Mouse (Mus musculus): ENCODE results near the gene Ext2. TPM values are rescaled to one million over a fixed set of nuclear protein-coding genes. Genes with fewer than 3 reads are reported as not detected.

Ext2 gene
- polyA plus RNA-seq, 1 experiment from 2014 or later, result 76.4 TPM

DNA sequence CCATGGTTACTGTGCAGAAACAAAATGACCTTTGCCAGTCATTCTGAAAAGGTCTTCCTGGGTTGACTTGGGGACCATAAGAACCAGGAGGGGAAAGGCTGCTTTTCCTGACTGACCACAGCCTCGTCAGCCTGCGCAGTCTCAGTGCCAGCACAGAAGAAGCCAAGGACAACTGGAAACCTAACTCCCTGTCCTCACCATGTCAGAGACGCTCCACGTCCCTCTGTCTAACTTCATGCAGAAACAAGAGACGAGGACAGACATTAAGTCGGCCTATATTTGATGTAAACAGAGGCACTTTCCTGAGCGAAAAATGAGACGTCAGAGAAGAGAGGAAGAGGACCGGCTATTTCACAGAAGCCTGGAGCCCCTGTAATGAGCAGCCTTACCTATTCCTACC is 76.6 kb downstream of the Ext2 start:
- Histone ChIP-seq H3K9me3 (no peaks in the 10 kb centered on the region), H3K27me3 (replicated peaks) (no peaks in the 10 kb centered on the region), H3K4me1 (peaks cover 24% of the 10 kb centered on the region), H3K27ac (no peak overlapping the region), H3K9ac (no peak overlapping the region), H3K4me2 (no peak overlapping the region), H3K4me3 (no peak overlapping the region), H3K36me3 (replicated peaks) (no peaks in the 10 kb centered on the region)
- ATAC-seq (replicated peaks), result no peak
- WGBS, result 85% methylated on average over 9 of the region's 9 CpGs

DNA sequence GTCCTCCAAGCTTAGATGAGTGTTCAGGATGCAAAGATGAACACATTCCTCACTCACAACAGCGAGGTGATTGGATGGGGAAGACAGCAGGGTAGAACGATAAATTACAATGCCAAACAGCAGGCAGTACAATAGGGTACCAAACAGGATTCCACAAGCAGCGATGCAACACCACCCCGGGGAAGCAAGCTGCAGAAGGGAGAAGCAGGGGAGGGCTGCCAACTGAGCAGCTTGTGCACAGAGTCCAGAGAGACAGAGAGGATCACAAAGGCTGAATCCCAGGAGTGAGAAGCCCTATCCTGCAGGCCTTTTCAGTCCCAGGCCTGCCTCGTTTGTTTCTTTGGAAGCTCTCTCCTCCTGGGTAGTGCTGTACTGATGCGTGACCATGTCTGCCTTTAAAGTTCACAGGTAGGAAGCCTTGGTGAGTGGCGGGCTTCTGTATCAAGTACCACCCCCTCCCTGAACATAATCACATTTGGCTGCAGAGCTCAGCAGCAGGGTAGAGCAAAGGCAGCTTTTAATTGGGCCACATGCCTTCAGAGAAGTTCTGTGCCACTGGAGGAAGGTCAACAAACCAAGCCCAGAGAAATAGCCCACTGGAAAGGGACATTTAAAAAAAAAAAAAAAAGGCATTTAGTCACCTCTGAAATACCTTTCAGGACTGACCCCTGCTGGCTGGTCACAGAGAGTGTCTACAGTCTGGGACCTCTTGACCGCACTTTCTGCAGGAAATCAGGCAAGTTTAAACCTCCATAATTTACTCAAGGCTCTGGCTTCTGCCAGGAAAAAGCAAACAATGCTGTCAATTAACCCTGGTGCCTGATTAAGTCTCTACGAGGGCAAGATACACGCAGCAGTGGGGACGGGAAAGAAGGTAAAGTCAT is 77.8 kb downstream of the Ext2 start:
- no peaks in the 10 kb centered on the region for H3K27me3 ChIP-seq (replicated peaks)
- no peaks in the 10 kb centered on the region for H3K36me3 ChIP-seq (replicated peaks)
- ATAC-seq (replicated peaks), result peak; percentile 72
- H3K4me2 ChIP-seq, result no peak overlapping the region
- H3K9ac ChIP-seq, result peak overlapping the region; percentile 22; the same call in 1 of the 2 replicates
- H3K4me3 ChIP-seq, result no peak overlapping the region
- 20% methylated on average over 11 of the region's 11 CpGs for whole genome bisulfite sequencing
- no peaks in the 10 kb centered on the region for H3K9me3 ChIP-seq
- peaks cover 32% of the 10 kb centered on the region for H3K4me1 ChIP-seq
- peak overlapping the region; percentile 72 for H3K27ac ChIP-seq

DNA sequence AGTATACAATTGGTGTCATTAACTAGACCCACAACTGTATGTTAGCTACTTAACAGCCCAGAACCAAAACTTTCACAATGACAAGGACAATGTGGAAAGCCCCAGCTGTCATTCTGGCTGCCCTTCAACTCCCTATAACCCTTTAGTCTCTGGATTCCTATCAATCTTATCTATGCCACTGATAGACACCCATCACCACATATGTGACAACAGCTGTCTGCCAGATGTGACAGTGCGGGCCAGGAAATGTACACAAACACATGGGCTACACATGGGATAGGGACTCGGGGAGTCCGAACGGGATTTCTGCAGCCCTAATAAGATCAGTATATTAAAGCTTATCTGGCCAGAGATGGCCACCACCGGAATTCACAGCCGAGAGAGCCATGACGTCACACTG is 80.7 kb downstream of the Ext2 start:
- H3K4me1 ChIP-seq, result peaks cover 32% of the 10 kb centered on the region
- ATAC-seq (replicated peaks), result no peak

GRCm38 (mm10) chr2:93739044-93739569 is 83.3 kb downstream of the Ext2 start:
- no peak overlapping the region for H3K9ac ChIP-seq
- WGBS, result 81% methylated on average over 5 of the region's 5 CpGs
- H3K27ac ChIP-seq, result no peak overlapping the region
- H3K4me3 ChIP-seq, result no peak overlapping the region
- ATAC-seq (replicated peaks), result no peak
- H3K9me3 ChIP-seq, result no peaks in the 10 kb centered on the region
- peaks cover 15% of the 10 kb centered on the region for H3K4me1 ChIP-seq
- H3K4me2 ChIP-seq, result no peak overlapping the region
- no peaks in the 10 kb centered on the region for H3K27me3 ChIP-seq (replicated peaks)
- 0 out of 2 replicates have a peak, but pooled peaks cover 3% of the 10 kb centered on the region for H3K36me3 ChIP-seq (replicated peaks)

More for the DNA sequence above, 80.7 kb downstream of the Ext2 start:
- 0 out of 2 replicates have a peak, but pooled peaks cover 3% of the 10 kb centered on the region for H3K36me3 ChIP-seq (replicated peaks)
- no peak overlapping the region for H3K9ac ChIP-seq
- no peak overlapping the region for H3K27ac ChIP-seq
- H3K4me3 ChIP-seq, result no peak overlapping the region
- 86% methylated on average over 7 of the region's 7 CpGs for WGBS
- H3K4me2 ChIP-seq, result no peak overlapping the region
- H3K9me3 ChIP-seq, result no peaks in the 10 kb centered on the region
- no peaks in the 10 kb centered on the region for H3K27me3 ChIP-seq (replicated peaks)

DNA sequence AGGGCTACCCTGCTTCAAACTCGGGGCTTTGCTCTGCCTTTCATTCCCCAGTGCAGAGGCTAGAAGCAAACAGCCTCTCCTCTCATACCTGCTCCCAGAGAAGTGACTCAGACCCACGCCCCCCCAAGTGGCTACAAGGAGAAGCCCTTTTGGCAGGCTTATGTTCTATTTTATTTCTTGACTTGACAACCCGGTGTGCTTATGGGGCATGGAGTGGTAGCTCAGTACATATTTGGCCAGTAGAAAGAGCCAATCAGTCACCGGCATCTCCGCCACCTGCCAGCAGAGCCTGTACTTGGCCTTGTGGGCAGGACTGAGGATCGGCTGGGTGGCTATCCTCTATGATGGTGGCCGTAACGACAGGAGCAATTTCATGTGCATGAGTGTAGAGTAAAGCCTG is 85.2 kb downstream of the Ext2 start:
- Histone ChIP-seq H3K27ac (no peak overlapping the region), H3K9ac (no peak overlapping the region), H3K27me3 (replicated peaks) (no peaks in the 10 kb centered on the region), H3K4me3 (no peak overlapping the region), H3K4me1 (peaks cover 12% of the 10 kb centered on the region; the same call in 1 of the 2 replicates), H3K9me3 (no peaks in the 10 kb centered on the region), H3K36me3 (replicated peaks) (0 out of 2 replicates have a peak, but pooled peaks cover 3% of the 10 kb centered on the region), H3K4me2 (no peak overlapping the region)
- 93% methylated on average over 8 of the region's 8 CpGs for WGBS
- no peak for ATAC-seq (replicated peaks)

DNA sequence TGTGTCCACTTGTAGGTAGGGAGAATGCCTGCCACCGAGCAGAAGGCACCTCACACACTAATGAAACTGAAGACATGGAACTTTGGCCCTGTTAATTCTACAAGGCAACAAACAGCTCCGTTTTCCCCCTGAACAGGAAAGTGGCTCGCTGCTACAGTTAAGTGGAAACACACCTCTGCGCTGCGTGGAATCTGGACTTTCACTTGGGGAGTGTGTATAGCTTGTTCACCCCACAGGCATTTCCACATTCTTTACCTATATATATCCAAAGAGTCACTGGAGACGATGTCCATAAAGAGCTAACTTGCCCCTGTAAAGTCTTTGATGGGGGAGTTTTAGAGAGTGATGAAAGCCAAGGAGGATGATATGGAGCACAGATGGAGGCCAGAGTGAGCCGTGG is 89.7 kb downstream of the Ext2 start:
- 92% methylated on average over 7 of the region's 7 CpGs for WGBS
- Histone ChIP-seq H3K4me2 (no peak overlapping the region), H3K4me1 (no peaks in the 10 kb centered on the region), H3K36me3 (replicated peaks) (0 out of 2 replicates have a peak, but pooled peaks cover 2% of the 10 kb centered on the region), H3K27me3 (replicated peaks) (no peaks in the 10 kb centered on the region), H3K4me3 (no peak overlapping the region), H3K9me3 (no peaks in the 10 kb centered on the region), H3K9ac (no peak overlapping the region), H3K27ac (no peak overlapping the region)
- no peak for ATAC-seq (replicated peaks)

GRCm38 (mm10) chr2:93729585-93729984 is 92.8 kb downstream of the Ext2 start:
- WGBS, result 77% methylated on average over 11 of the region's 11 CpGs
- no peaks in the 10 kb centered on the region for H3K27me3 ChIP-seq (replicated peaks)
- no peaks in the 10 kb centered on the region for H3K4me1 ChIP-seq
- 0 out of 2 replicates have a peak, but pooled peaks cover 7% of the 10 kb centered on the region for H3K36me3 ChIP-seq (replicated peaks)
- no peak for ATAC-seq (replicated peaks)
- no peaks in the 10 kb centered on the region for H3K9me3 ChIP-seq
- H3K4me3 ChIP-seq, result no peak overlapping the region
- H3K4me2 ChIP-seq, result no peak overlapping the region
- H3K9ac ChIP-seq, result no peak overlapping the region
- no peak overlapping the region for H3K27ac ChIP-seq

- Histone ChIP-seq H3K9me3 (no peaks in the 10 kb centered on the region), H3K36me3 (replicated peaks) (0 out of 2 replicates have a peak, but pooled peaks cover 7% of the 10 kb centered on the region), H3K4me3 (no peak overlapping the region), H3K4me1 (no peaks in the 10 kb centered on the region), H3K9ac (no peak overlapping the region), H3K27me3 (replicated peaks) (no peaks in the 10 kb centered on the region), H3K4me2 (no peak overlapping the region), H3K27ac (no peak overlapping the region)
- no peak for ATAC-seq (replicated peaks)
- WGBS, result 89% methylated on average over 2 of the region's 2 CpGs
Measured at GRCm38 (mm10) chr2:93723138-93723744, 99.1 kb downstream of the Ext2 start.

GRCm38 (mm10) chr2:93720956-93721355 is 101.4 kb downstream of the Ext2 start:
- Histone ChIP-seq H3K27ac (no peak overlapping the region), H3K4me2 (no peak overlapping the region), H3K4me1 (no peaks in the 10 kb centered on the region), H3K4me3 (no peak overlapping the region), H3K27me3 (replicated peaks) (no peaks in the 10 kb centered on the region), H3K9ac (no peak overlapping the region), H3K9me3 (no peaks in the 10 kb centered on the region), H3K36me3 (replicated peaks) (0 out of 2 replicates have a peak, but pooled peaks cover 8% of the 10 kb centered on the region)
- whole genome bisulfite sequencing, result 91% methylated on average over 1 of the region's 1 CpGs
- ATAC-seq (replicated peaks), result no peak

DNA sequence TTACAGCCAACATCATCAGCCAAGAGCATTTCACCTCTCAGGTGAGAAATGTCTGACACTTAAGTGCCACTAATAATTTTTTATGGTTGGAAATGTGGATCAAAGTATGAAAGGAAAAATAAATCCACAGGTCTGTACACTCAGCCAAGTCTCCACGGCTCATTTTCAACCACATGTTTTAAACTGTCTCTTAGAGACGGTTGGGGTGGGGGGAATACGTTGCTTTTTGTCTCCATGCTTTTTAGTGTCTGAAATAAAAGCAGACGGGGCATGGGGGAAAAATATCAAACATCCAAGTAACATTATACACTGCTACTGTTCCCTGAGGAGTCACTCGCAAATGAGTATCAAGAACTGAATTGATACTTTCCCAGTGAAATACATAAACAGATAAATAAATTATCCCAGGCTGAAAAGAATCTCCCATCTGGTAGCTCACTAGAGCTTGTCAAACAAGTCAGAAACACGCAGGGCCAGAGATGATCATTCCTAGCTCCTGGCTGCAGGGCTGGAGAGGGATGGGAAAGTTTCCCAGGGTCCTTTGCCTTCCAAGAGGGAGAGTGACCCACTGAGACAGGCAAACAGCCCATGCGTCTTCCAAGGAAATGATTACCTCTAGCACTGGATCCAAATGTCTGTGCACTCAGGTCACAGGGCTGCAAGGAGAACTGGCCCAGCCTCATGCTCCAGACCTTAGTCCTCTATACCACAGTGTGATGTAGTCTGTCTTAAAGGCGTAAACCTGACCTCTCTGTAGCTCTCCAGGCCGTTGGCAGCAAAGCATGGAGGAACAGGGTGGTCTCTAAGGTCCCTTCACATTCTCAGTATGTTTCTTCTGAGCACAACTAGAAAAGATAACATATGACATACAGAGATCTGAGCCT is 102.3 kb downstream of the Ext2 start:
- no peak overlapping the region for H3K4me2 ChIP-seq
- H3K27ac ChIP-seq, result no peak overlapping the region
- 74% methylated on average over 9 of the region's 9 CpGs for WGBS
- no peaks in the 10 kb centered on the region for H3K9me3 ChIP-seq
- H3K4me3 ChIP-seq, result no peak overlapping the region
- no peaks in the 10 kb centered on the region for H3K27me3 ChIP-seq (replicated peaks)
- 0 out of 2 replicates have a peak, but pooled peaks cover 5% of the 10 kb centered on the region for H3K36me3 ChIP-seq (replicated peaks)
- H3K9ac ChIP-seq, result no peak overlapping the region
- no peak for ATAC-seq (replicated peaks)
- no peaks in the 10 kb centered on the region for H3K4me1 ChIP-seq

- no peak overlapping the region for H3K27ac ChIP-seq
- no peak overlapping the region for H3K4me3 ChIP-seq
- H3K36me3 ChIP-seq (replicated peaks), result 0 out of 2 replicates have a peak, but pooled peaks cover 3% of the 10 kb centered on the region
- no peak overlapping the region for H3K4me2 ChIP-seq
- no peak overlapping the region for H3K9ac ChIP-seq
- H3K4me1 ChIP-seq, result no peaks in the 10 kb centered on the region
- ATAC-seq (replicated peaks), result no peak
- H3K9me3 ChIP-seq, result no peaks in the 10 kb centered on the region
- no peaks in the 10 kb centered on the region for H3K27me3 ChIP-seq (replicated peaks)
Measured at GRCm38 (mm10) chr2:93713267-93713666, 109.1 kb downstream of the Ext2 start.

DNA sequence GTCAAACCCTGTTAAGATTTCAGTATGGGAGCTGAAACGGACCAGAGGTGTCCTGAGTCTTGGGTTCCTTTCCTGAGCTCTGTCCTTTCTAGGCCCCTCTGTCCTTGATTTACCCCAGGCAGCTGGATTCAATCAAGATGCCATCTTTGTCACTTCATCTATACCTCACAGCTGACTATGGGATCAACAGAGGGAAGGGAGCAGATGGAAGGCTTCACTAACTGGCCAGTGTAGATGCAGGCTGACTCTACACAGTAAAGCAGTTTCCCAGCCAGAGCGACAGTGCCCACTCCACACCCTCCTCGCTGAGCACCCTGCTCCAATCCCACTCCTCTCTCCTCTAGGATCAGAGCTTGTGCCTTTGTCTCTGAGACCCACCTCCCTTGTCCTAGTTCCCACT is 110.9 kb downstream of the Ext2 start:
- H3K27ac ChIP-seq, result no peak overlapping the region
- H3K4me1 ChIP-seq, result no peaks in the 10 kb centered on the region
- no peaks in the 10 kb centered on the region for H3K9me3 ChIP-seq
- H3K4me2 ChIP-seq, result no peak overlapping the region
- no peaks in the 10 kb centered on the region for H3K27me3 ChIP-seq (replicated peaks)
- H3K9ac ChIP-seq, result no peak overlapping the region
- no peak overlapping the region for H3K4me3 ChIP-seq
- H3K36me3 ChIP-seq (replicated peaks), result no peaks in the 10 kb centered on the region
- ATAC-seq (replicated peaks), result no peak
- 87% methylated on average over 3 of the region's 3 CpGs for WGBS

Data from midbrain, embryonic 15.5 days (tissue).